In genomic region chr2:62046861-62047503, GRCm38 (mm10) we compare ENCODE assay signal across 9 mouse cellular contexts. TPM values are rescaled to one million over a fixed set of nuclear protein-coding genes. Genes with fewer than 3 reads are reported as not detected.
DNase-seq lines count a peak whose midpoint lies in the region; ATAC-seq and TF ChIP-seq lines count a peak whose summit lies in the region.
"Had no signal": no experiment of that assay in that cellular context is flagged by ENCODE, and none has a peak within 500 bp of the region (broad histone marks: within the 10 kb centered on the region; RNA-seq: fewer than 3 reads in every experiment).

No protein-coding gene starts in this region.

- no peak for TF ChIP-seq CTCF in midbrain, postnatal 0 days (IDR thresholded peaks at IDR 0.05)

- H3K4me1 ChIP-seq in heart, embryonic 15.5 days (replicated peaks), result peaks cover 5% of the 10 kb centered on the region
- H3K4me1 ChIP-seq in embryonic facial prominence, embryonic 13.5 days, result 0 out of 2 replicates have a peak, but pooled peaks cover 6% of the 10 kb centered on the region
- no peaks in the 10 kb centered on the region for H3K4me1 ChIP-seq in midbrain, postnatal 0 days (ENCODE audit: insufficient read depth, low read length)

- H3K9ac ChIP-seq in heart, embryonic 15.5 days, result peak overlapping the region; percentile 44
- H3K9ac ChIP-seq in embryonic facial prominence, embryonic 13.5 days, result peak overlapping the region; percentile 66
- H3K9ac ChIP-seq in midbrain, postnatal 0 days (replicated peaks; ENCODE audit: low read length, poor library complexity, severe bottlenecking), result peak overlapping the region; percentile 77

- intact Hi-C loops in heart, postnatal 10 days (cut with DNase I), result no loop called here

- H3K4me3 ChIP-seq in heart, embryonic 15.5 days, result peak overlapping the region; percentile 57
- peak overlapping the region; percentile 51 for H3K4me3 ChIP-seq in embryonic facial prominence, embryonic 13.5 days
- H3K4me3 ChIP-seq in midbrain, postnatal 0 days (ENCODE audit: low read depth, low read length), result peak overlapping the region; percentile 59

- no peaks in the 10 kb centered on the region for H3K36me3 ChIP-seq in heart, embryonic 15.5 days
- no peaks in the 10 kb centered on the region for H3K36me3 ChIP-seq in embryonic facial prominence, embryonic 13.5 days
- H3K36me3 ChIP-seq in midbrain, postnatal 0 days (ENCODE audit: insufficient read depth, low read length), result no peaks in the 10 kb centered on the region
- H3K36me3 ChIP-seq: G1E had no signal

- no peaks in the 10 kb centered on the region for H3K9me3 ChIP-seq in heart, embryonic 15.5 days (replicated peaks)
- H3K9me3 ChIP-seq in embryonic facial prominence, embryonic 13.5 days, result no peaks in the 10 kb centered on the region
- no peaks in the 10 kb centered on the region for H3K9me3 ChIP-seq in midbrain, postnatal 0 days (ENCODE audit: low read length)
- H3K9me3 ChIP-seq: G1E had no signal

- ATAC-seq in heart, embryonic 15.5 days (replicated peaks; ENCODE audit: insufficient number of reproducible peaks, insufficient read depth, low FRiP score, low read depth), result no peak; the same call in 1 of the 2 replicates
- no peak for ATAC-seq in embryonic facial prominence, embryonic 13.5 days (ENCODE audit: insufficient number of reproducible peaks, insufficient read depth, low FRiP score, low TSS enrichment, low read depth)
- ATAC-seq in midbrain, postnatal 0 days (ENCODE audit: low FRiP score), result peak; percentile 48

- no peaks in the 10 kb centered on the region for H3K27me3 ChIP-seq in heart, embryonic 15.5 days
- H3K27me3 ChIP-seq in embryonic facial prominence, embryonic 13.5 days, result peaks cover 8% of the 10 kb centered on the region
- H3K27me3 ChIP-seq in midbrain, postnatal 0 days (ENCODE audit: insufficient read depth, low read length), result no peaks in the 10 kb centered on the region

- H3K27ac ChIP-seq in heart, embryonic 15.5 days, result no peak overlapping the region
- H3K27ac ChIP-seq in embryonic facial prominence, embryonic 13.5 days, result no peak overlapping the region
- H3K27ac ChIP-seq in midbrain, postnatal 0 days (ENCODE audit: low read depth, low read length), result peak overlapping the region; percentile 98

- DNase-seq in heart, postnatal 10 days, result no peak
- peak; percentile 27 for DNase-seq in layer of hippocampus, adult 9-10 months (ENCODE audit: low spot score)
- DNase-seq in midbrain, postnatal 0 days (ENCODE audit: low spot score), result no peak
- no peak for DNase-seq in thymus, postnatal 0 days (ENCODE audit: low spot score)
- no peak for DNase-seq in urinary bladder, adult 18-20 months (ENCODE audit: low spot score in 2 of 2)
- no peak for DNase-seq in kidney, postnatal 10 days

- 10% methylated on average over 10 of the region's 10 CpGs for WGBS in heart, embryonic 15.5 days
- 10% methylated on average over 10 of the region's 10 CpGs for WGBS in embryonic facial prominence, embryonic 13.5 days
- 7% methylated on average over 10 of the region's 10 CpGs for WGBS in midbrain, postnatal 0 days

- peak overlapping the region; percentile 76 for H3K4me2 ChIP-seq in heart, embryonic 15.5 days
- H3K4me2 ChIP-seq in embryonic facial prominence, embryonic 13.5 days, result peak overlapping the region; percentile 70
- peak overlapping the region; percentile 50 for H3K4me2 ChIP-seq in midbrain, postnatal 0 days (ENCODE audit: low read depth, low read length, poor library complexity, severe bottlenecking)

RNA-seq across cellular contexts. Expression of gene Slc4a10, which starts 0.7 kb away (rescaled TPM):
- polyA plus RNA-seq in heart, embryonic 15.5 days (2015; fragmentation: Nextera tagmentation; extraction: Ambion mirVana), result 0.19 and 0.43 TPM in 2 replicates
- total RNA-seq in heart, postnatal 10 days (2021), result not detected
- polyA plus RNA-seq in embryonic facial prominence, embryonic 13.5 days (2015; fragmentation: Nextera tagmentation; extraction: Ambion mirVana), result 0.06 and 0.07 TPM in 2 replicates
- 65.4 and 98.1 TPM in 2 replicates for total RNA-seq in midbrain, postnatal 0 days (2014; rRNA removed)
- 27.1 and 27.7 TPM in 2 replicates for polyA plus RNA-seq in midbrain, postnatal 0 days (2015; fragmentation: Nextera tagmentation; extraction: Ambion mirVana)
- 0.32 and 0.53 TPM in 2 replicates for polyA plus RNA-seq in thymus, postnatal 0 days (2015; fragmentation: Nextera tagmentation; extraction: Ambion mirVana)
- polyA plus RNA-seq: G1E had no signal

Comparison
In these comparisons a context has a peak if more than half of its experiments do, and no peak if none do; other contexts are left out.
1. RNA of gene Slc4a10, which starts 0.7 kb away (polyA plus RNA-seq): 27.1 to 27.7 TPM in midbrain, postnatal 0 days; 0.32 to 0.53 TPM in thymus, postnatal 0 days, 0.19 to 0.43 TPM in heart, embryonic 15.5 days and 0.06 to 0.07 TPM in embryonic facial prominence, embryonic 13.5 days; every median in the first group is over 10 times any median in the second.
2. Peak in every context shown above with its lines, with median percentiles within 50 percentile points of each other: H3K4me2 ChIP-seq, H3K4me3 ChIP-seq and H3K9ac ChIP-seq.